Mouse (Mus musculus) layer of hippocampus, postnatal 25 days (tissue): Measurements from ENCODE around the gene Vgll4. TPM values are rescaled to one million over a fixed set of nuclear protein-coding genes. Genes with fewer than 3 reads are reported as not detected.

Experiments used
- DNase-seq, 2 experiments: peaks; one replicate each; pipeline ENCODE4 v3.0.0; 2022; ENCODE audit warnings: mixed read lengths in 2 of 2, low spot score in 1 of 2; ENCODE audit errors: extremely low spot score in 1 of 2
- total RNA-seq, 2 experiments: library from RNA; stranded (reverse); gene quantifications; 2 replicates each; pipeline ENCODE4 v1.2.3; 2021

Gene Vgll4
- total RNA-seq, 2 experiments from 2014 or later: 43.2 to 48.7 TPM

GRCm38 (mm10) chr6:114855644-114856043 lies 114.2 kb downstream of the Vgll4 start:
- no peak for DNase-seq

GRCm38 (mm10) chr6:114854368-114854767 lies 115.4 kb downstream of the Vgll4 start:
- DNase-seq: no peak

- DNase-seq: no peak
Observed at GRCm38 (mm10) chr6:114852739-114853138, 117.1 kb downstream of the Vgll4 start.

GRCm38 (mm10) chr6:114851688-114852087 lies 118.1 kb downstream of the Vgll4 start:
- DNase-seq: no peak

DNA sequence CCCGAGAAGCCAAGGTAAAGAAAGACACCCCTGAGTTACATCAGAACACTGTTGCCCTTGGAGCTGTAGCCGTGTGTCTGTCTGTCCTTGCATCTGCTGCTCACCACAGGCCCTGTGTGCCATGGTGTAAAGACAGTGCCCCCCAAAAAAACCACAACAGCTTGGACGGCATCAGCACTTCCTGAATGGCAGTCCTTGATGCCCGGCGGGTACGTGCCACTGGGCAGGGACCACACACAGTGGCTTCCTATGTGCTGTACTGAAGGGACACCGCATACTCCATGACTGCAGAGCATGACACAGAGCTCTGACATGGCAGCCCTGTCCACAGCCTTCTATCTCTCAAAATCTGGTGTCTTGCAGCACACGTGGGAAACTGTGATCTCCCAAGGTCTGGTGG lies 120.0 kb downstream of the Vgll4 start:
- no peak for DNase-seq

DNA sequence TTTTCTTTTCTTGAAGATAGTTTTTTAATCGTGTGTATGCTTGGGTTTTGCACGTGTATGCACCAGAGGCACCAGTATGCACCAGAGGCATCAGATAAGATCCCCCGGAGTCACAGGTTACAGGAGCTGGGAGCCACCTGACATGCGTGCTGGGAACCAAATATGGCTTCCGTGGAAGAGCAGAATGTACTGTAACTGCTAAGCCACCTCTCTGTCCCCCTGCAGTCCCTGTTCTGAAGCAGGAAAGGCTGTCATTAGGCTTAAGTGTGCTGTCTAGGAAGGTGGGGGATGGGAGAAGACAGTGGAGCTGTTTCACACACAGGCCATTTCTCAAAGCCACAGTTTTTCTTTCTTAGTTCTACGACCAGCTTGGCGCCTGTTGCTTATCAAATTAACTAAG lies 121.0 kb downstream of the Vgll4 start:
- no peak for DNase-seq

- no peak for DNase-seq
Observed at GRCm38 (mm10) chr6:114847582-114848174, 122.1 kb downstream of the Vgll4 start.

DNA sequence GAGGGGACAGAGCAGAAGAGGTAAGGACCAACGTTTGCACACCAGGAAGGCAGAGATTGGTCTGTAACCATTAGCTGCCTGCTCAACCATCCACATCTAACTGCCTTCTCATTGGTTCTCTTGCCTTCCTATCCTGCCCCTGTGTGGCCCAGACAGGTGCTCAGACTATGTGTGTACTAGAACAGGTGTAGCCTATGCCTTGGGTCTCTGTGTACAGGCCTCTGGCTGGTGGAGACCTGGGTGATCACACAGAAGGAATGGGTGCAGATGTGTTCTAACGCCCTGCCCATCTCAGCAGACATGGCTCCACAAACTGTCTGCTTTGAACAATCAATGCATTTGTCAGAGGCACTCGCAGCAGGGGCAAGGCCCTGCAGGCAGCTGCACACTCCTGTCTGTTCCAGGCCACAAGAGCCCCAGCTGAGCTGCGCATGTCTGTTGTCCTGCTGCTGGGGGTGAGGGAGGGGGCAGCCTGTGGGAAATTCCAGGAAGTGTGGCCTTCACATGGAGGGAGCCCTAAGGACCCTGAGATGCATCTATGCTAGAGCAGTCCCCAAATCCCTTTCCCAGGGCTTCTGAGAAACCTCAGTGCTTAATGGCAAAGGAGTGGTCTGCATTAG lies 123.5 kb downstream of the Vgll4 start:
- DNase-seq: no peak

GRCm38 (mm10) chr6:114842863-114843262 lies 126.9 kb downstream of the Vgll4 start:
- DNase-seq: no peak

DNA sequence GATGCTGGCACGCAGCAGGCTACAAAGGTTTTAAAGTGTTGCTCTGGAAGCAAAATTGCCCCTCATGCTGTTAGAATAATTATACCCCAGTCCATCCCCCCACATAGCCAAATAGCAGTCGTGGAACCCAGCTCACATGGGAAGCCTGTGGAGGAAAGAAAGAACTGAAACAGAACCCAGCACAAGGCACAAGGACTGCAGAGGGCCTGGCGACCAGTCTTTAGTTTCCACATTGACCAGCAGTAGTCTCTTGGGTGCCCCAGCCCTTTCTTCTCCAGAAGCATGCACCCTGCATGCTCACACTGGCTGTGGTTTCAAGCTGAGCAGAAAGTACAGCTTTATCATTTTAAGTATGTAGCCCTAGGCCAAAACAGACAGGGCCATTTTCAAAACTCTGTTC lies 127.7 kb downstream of the Vgll4 start:
- DNase-seq: no peak

- no peak for DNase-seq
Observed at GRCm38 (mm10) chr6:114840012-114840411, 129.8 kb downstream of the Vgll4 start.

DNA sequence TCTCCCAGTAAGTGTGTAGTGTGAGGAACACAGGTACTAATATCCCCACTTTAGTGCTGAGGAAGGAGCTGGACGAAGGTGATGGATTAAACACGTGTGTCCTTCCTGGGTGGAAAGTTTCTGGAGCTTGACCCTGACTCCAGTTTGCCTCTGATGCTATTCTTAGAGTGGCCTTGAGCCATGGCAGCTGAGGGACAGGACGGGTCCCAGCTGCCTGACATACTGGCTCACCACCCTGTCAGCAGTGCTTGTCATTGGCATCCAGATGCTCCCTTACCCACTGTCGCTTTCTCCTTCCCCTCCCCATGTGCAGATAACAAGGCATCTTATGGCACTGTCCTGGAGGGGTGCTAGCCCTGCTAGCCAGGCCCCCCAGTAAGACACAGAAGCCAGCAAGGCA lies 130.9 kb downstream of the Vgll4 start:
- DNase-seq: no peak

GRCm38 (mm10) chr6:114836433-114836832 lies 133.4 kb downstream of the Vgll4 start:
- DNase-seq: no peak

DNA sequence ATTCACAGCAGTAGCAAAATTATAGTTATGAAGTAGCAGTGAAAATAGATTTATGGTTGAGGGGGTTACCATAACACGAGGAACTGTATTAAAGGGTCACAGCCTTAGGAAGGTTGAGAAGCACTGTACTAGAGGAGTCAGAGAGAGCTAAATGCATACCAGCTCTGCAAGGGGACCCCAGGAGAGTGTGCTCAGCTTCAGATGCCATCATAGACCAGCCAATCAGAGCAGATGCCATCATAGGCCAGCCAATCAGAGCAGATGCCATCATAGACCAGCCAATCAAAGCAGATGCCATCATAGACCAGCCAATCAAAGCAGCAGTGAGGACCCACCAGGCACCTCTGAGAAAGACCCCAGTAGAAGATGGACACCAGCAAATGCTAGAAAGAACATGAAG lies 134.0 kb downstream of the Vgll4 start:
- no peak for DNase-seq

DNA sequence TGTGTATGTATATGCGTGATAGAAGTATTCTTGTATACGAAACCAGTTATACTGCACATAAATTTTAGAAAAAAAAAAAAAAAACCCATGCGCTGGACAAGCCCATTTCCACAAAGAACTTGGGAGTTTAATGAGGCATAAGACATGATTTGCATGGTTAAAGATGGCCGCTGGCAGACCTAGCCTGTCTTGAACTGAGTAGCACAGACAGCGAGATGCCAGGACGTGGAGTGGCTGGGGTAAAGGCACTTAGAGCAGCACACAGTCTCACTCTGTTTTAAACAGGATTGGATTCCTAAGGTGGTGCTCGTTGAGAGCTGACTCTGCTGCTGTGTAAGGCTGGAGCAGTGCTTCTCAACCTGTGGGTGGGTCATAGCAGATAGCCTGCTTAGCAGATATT lies 134.4 kb downstream of the Vgll4 start:
- no peak for DNase-seq

- no peak for DNase-seq
Observed at GRCm38 (mm10) chr6:114833791-114834346, 135.9 kb downstream of the Vgll4 start.

DNA sequence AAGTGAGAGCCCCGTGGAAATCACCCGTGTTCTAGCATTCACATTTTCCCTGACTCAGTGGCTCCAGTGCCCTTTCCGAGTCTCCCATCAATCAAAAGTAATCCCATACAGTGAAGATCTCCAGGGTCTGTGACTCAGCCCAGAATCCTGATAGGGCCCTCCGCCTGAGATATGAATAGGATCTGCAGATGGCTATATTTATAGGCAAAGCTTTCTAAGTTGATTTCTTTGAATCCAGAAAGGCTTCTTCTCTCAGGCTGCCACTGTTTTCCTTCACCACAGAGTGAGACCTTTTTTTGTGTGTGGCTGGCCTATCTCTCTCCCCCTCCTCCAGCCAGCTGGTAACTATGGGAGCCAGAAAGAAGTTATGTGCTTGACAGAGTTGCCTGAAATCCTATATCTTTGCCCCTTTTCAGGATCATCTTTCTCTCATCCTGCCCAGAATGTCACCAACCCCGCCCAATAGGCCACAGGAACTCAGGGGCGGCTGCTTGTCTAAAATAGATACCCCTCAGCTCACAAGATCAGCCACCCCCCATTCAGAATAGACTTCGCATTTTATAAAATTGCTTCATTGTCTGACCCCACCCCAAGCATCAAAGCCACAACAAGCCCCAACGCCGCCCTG lies 136.6 kb downstream of the Vgll4 start:
- no peak for DNase-seq

DNA sequence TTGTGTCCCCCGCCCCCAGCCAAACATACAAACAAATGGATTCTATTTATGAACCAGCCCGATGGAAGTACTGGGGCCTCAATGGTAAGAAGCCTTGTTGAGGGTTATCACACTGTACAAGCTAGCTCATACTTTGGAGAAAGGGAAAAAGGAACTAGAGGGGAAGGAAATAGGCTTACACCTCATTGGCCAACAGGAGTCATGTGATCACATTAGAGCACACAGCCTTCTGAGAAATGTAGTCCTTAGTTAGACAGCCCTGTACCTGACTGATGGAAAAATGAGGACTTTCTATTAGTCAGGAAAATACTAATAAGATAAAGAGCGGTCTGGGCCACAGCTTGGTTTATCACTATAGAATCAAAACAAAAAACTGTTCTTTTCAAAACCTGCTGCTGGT lies 138.0 kb downstream of the Vgll4 start:
- no peak for DNase-seq

DNA sequence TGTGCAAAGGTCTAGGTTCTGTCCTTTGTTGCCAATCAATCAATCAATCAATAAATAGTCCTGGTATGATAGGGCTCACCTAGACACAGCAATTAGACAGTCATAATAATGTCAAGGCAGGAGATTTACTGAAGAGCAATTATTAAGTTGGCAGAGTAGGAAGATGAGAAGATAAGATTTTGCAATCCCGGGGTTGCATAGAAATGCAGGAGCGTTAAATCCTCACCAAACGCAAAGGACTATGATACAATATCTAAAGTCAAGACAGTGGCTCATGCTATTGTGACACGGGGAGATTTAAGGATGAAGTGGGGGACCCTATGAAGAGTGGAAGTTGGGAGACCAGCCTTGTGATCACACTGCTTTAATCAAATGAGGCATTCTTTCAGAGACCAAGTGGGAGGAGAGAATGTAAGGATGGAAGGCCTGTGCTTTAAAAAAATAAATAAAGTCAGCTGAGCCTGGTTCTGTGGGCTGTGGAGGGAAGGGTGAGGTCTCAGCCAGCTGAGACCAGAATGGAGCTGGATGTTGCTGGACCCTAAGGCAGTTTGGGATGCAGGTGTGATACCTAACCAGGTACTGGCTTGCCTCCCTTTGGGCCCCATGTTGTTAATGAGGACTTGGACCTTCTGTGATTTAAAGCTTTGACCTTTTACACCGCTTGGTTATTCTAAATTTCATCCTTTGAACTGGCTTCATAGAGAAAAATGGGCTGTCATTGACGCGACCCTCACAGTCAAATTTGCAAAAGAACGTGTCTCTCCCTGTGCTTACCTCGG lies 139.9 kb downstream of the Vgll4 start:
- DNase-seq: no peak

DNA sequence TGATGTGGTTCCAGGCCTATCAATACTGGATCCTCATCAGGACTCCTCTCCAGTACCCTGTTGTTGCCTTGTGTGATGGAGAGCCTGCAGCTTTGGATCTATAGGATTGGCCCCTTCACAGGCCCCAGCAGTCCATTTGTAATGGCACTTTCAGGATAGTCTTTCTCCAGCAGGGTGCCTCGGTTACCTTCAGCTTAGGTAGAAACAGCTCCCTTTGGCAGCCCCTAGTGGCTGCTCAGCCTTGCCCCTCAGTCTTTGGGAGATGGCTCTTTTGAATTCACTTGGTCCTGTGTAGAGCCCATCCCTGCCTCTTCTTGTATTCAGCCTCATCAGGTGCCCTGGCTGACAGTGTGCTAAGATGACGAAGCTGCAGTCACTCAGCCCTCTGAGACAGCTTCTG lies 142.9 kb downstream of the Vgll4 start:
- DNase-seq: no peak

GRCm38 (mm10) chr6:114821646-114822045 lies 148.1 kb downstream of the Vgll4 start:
- DNase-seq: no peak
